Mouse (Mus musculus) mature B cell (primary cell): ENCODE data around the gene Otos.

ENCODE experiments used
- in situ Hi-C: fragments of 300-500 bp; cut with MboI; formaldehyde crosslinking; loops from 2 replicates; pipeline ENCODE4 v1.14.3; 2019

Gene Otos

GRCm38 (mm10) chr1:92647026-92647425 lies 1.6 kb downstream of the Otos start:
- in situ Hi-C loops: loop anchor here (10.0 to 25.0 kb wide), 2 partner anchors 172 to 1110 kb away; partner anchors contain the start of genes Asb1 and Ndufa10

DNA sequence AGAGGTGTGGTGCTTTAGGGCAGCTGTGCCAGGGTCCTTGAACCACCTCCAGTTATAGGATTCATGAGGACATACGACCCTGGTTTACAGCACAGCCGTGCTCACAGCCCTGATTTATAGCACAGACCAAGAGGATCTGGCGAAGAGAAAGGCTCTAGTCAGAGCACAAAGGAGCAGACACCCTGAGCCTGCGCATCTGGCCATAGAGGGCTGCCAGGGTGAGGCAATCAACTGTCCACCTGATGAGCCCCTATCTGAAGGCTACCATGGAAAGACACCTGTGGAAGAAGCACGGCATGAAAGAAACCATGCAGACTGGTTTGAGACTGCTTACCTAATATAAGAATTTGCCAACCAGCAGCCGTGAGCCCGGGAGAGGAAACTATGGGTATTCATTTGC lies 2.0 kb downstream of the Otos start:
- in situ Hi-C loops: loop anchor here (10.0 to 25.0 kb wide), 2 partner anchors 172 to 1109 kb away; partner anchors contain the start of genes Asb1 and Ndufa10

DNA sequence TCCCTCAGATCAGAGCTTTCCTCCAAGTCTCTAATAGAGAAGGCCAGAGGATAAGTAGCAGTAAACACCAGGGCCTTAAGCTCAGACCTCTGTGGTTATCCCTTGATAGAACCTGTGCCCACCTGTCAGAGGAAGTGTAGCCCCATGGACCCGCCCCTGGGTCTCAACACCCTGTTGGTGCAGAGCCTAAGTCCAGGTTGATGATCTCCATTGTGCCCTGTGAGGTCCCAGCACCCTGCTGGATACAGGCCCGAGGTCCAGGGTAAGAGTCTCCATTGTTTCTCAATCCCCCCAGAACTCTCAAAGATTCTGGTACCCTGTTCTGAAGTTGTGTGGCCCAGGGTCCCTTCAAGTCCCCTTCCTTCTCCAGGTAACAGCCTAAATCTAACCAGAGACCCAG lies 2.5 kb downstream of the Otos start:
- in situ Hi-C loops: loop anchor here (10.0 to 25.0 kb wide), 2 partner anchors 171 to 1109 kb away; partner anchors contain the start of genes Asb1 and Ndufa10

DNA sequence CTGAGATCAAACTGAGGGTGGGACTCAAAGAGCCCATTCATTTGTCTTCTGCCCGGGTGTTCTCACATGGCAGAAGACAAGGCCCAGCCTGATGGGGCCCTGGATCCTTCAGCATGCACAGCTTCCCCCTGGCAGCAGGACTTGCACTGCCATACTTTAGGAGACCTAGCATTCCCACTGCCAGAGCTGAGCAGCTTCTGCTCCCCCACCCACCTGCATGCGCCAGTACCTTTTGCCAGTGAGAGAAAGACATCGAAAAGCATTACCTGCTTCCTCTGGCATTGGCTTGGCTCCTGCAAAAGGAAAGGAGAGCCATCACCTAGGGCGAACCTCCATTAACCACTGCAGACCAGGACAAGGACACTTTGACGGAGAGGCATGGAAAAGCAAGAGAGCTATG lies 3.7 kb downstream of the Otos start:
- in situ Hi-C loops: loop anchor here (10.0 to 25.0 kb wide), 2 partner anchors 170 to 1108 kb away; partner anchors contain the start of genes Asb1 and Ndufa10

DNA sequence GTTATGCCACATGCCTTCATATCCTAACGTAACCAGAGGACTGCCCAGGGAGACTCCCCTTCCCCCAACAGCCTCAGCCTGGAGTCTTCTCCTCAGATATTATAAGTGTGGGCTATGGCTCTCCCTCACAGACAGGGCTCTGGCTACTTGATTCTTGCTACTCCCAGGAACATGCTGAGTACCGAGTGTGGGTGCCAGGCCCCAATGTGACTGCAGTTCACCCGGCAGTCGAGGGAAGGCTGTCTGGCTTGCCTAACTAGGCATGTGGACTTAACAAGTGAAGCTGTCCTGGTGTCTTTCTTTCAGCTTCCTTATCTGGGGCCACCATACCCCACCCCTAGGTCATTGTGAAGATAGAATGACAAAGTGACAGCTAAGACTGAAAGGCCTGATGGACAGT lies 5.0 kb downstream of the Otos start:
- in situ Hi-C loops: loop anchor here (10.0 to 25.0 kb wide), 2 partner anchors 169 to 1106 kb away; partner anchors contain the start of genes Asb1 and Ndufa10

DNA sequence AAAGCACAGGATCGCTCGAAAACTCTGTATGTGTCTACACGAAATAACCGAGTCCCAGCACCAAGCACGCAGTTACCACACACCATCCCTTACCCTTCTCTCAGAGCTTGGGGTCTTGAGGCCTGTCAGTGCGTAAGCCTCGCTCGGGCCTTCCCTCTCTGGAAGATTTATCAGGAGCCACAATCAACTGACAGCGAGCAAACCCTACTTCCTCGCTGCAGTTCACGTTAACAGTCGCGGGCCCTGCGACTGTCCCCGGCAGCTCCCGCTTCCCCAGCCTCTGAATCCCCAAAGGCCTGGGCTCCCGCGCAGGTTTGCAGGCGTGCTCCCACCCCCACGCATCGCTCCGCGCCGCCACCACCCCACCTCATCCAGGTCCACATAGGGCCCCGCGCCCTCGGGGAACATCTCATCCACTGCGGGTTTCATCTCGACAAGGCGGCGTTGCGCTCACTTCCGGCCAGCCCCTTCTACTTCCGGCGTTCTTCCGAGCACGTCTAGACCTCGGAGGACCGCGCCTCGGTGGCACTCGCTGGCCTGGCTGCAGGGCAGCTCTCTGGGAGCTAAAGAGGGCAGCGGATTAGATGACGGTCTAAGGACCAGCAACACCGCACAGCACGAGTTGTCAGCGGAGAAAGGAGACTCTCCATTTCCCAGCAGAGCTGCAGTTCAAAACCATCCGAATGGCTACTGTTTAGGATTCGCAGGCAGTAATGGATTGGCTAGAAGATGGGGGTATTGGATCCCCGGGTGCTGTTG lies 6.9 kb downstream of the Otos start, which contains the start of gene Cops9:
Gene Cops9 (minus strand): TSS at position 472 of the 759 bp plus-strand sequence.
- in situ Hi-C loops: loop anchor here (10.0 to 25.0 kb wide), 2 partner anchors 167 to 1104 kb away; partner anchors contain the start of genes Asb1 and Ndufa10

- in situ Hi-C loops: loop anchor here (10.0 to 25.0 kb wide), 2 partner anchors 166 to 1103 kb away; partner anchors contain the start of genes Asb1 and Ndufa10
These were observed 8.2 kb downstream of the Otos start for GRCm38 (mm10) chr1:92640393-92640792.

DNA sequence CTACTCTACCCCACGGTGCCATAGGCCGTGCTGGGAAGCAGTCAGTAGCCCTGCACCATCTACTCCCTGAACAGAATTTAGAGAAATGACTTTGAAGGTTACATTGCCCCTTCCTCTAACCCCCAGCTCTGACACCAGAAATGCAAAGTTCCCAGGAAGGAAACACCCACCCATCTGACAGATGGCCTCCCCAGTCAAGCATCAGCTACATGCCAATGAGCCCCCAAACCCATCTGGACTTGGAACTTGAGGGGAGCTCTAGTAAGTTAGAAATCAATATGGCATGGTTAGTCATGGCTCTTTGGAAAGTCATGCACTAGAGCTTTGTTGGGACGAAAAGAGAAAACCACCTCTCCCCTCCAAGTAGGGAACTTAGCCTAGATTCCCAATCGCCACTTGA lies 9.9 kb downstream of the Otos start:
- in situ Hi-C loops: loop anchor here (25.0 kb wide), 1 partner anchor 1101 kb away; the partner anchor contains the start of gene Asb1

- in situ Hi-C loops: loop anchor here (25.0 kb wide), 1 partner anchor 1101 kb away; the partner anchor contains the start of gene Asb1
These were observed 10.5 kb downstream of the Otos start for GRCm38 (mm10) chr1:92638181-92638580.

- in situ Hi-C loops: loop anchor here (25.0 kb wide), 1 partner anchor 1100 kb away; the partner anchor contains the start of gene Asb1
These were observed 11.0 kb downstream of the Otos start for GRCm38 (mm10) chr1:92637501-92638172.

- in situ Hi-C loops: loop anchor here (25.0 kb wide), 1 partner anchor 1099 kb away; the partner anchor contains the start of gene Asb1
These were observed 12.0 kb downstream of the Otos start for GRCm38 (mm10) chr1:92636676-92637075.

- in situ Hi-C loops: loop anchor here (25.0 kb wide), 1 partner anchor 1099 kb away; the partner anchor contains the start of gene Asb1
These were observed 12.6 kb downstream of the Otos start for GRCm38 (mm10) chr1:92636015-92636414.

- in situ Hi-C loops: loop anchor here (25.0 kb wide), 1 partner anchor 1098 kb away; the partner anchor contains the start of gene Asb1
These were observed 13.6 kb downstream of the Otos start for GRCm38 (mm10) chr1:92634976-92635599.

GRCm38 (mm10) chr1:92634569-92634968 lies 14.1 kb downstream of the Otos start:
- in situ Hi-C loops: loop anchor here (25.0 kb wide), 1 partner anchor 1097 kb away; the partner anchor contains the start of gene Asb1

GRCm38 (mm10) chr1:92633726-92634125 lies 14.9 kb downstream of the Otos start:
- in situ Hi-C loops: loop anchor here (25.0 kb wide), 1 partner anchor 1096 kb away; the partner anchor contains the start of gene Asb1

GRCm38 (mm10) chr1:92632948-92633347 lies 15.7 kb downstream of the Otos start:
- in situ Hi-C loops: loop anchor here (25.0 kb wide), 1 partner anchor 1096 kb away; the partner anchor contains the start of gene Asb1

DNA sequence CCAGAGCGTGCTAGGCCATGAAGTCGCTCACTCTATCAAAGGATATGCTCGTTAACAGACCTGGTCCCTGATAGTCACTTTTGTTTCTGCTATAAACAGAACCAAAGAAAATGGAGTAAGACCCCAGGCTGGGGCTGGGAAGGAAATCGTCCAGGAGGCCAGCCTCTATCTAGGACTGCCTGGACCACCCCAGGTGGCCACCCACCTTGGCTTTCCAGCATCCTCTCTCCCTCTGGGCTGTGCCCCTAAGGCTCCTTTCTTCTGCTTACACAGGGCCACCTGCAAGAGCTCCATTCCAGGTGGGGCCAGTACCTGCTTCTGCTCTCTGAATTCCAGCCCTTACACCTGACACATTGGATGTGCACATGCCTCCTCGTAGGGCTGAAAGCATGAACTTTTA lies 16.4 kb downstream of the Otos start:
- in situ Hi-C loops: loop anchor here (25.0 kb wide), 1 partner anchor 1095 kb away; the partner anchor contains the start of gene Asb1

DNA sequence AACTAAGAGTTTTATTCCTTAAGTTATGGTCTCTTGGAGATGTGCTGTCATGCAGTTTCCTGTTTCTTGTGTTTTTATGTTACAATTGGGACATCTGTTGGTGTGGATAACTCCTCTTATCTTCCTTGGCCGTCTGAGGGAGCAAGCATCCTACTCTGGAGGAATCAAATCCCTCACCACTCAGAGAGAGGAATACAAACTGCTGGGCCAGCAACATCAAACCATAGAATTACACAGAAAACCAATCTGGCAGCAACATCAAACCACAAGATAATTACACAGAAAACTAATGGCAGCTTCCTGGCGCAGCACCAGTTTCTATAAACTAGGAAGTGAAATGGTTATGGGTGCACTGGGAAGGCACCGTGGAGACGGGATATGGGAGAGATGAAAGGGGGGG lies 20.4 kb downstream of the Otos start:
- in situ Hi-C loops: loop anchor here (25.0 kb wide), 1 partner anchor 1091 kb away; the partner anchor contains the start of gene Asb1

DNA sequence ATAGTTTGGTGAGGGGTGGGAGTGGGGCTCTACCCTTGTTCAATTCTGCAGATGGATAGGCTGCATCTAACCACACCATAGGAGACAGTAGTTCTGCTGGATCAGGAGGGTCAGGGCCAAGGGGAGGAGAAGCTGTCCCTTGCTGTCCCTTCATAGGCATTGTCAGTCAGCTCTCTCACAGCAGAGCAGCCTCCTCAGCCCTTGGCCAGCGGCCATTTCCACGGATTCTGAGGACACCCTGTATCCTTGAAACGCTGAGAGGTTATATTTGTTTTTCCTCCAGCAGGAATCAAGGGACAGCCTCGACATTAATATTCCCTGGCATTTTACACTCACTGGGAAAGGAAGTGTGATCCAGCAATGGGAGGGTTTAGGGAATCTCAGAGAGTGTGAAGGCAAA lies 30.3 kb downstream of the Otos start:
- in situ Hi-C loops: loop anchor here (25.0 kb wide), 1 partner anchor 706 kb away; no protein-coding TSS in a partner anchor

- in situ Hi-C loops: loop anchor here (25.0 kb wide), 1 partner anchor 705 kb away; no protein-coding TSS in a partner anchor
These were observed 31.2 kb downstream of the Otos start, which contains the start of gene Olfr12 for GRCm38 (mm10) chr1:92617488-92617887. Gene Olfr12, plus strand, starts transcription at chr1:92617788.

GRCm38 (mm10) chr1:92616046-92616445 lies 32.6 kb downstream of the Otos start:
- in situ Hi-C loops: loop anchor here (25.0 kb wide), 1 partner anchor 704 kb away; no protein-coding TSS in a partner anchor
